Mouse (Mus musculus) limb, embryonic 14.5 days (tissue): ENCODE results near the gene Lhfpl2. TPM values are rescaled to one million over a fixed set of nuclear protein-coding genes. Genes with fewer than 3 reads are reported as not detected.
A peak's percentile ranks its signal among the peaks of the same experiment; 100 is the strongest.

Experiments used
- ATAC-seq: fragments of 200-750 bp; cut with Nextera tagmentation; 2 replicates; pipeline ENCODE4 v1.8.0; 2017; ENCODE audit warnings: low read depth, moderate number of reproducible peaks, moderate TSS enrichment; ENCODE audit not compliant: low FRiP score
- DNase-seq: peaks from one replicate; pipeline ENCODE4 v3.0.0-alpha.2; 2015; ENCODE audit warnings: low spot score
- H3K27ac ChIP-seq: fragments of 300-500 bp; sonication (generic); replicated peaks from 2 replicates; pipeline ENCODE4 v1.5.1; 2014; ENCODE audit warnings: low read depth, mild to moderate bottlenecking, low read length, moderate library complexity, mixed read lengths
- H3K27me3 ChIP-seq: fragments of 300-500 bp; sonication (generic); 2 replicates; pipeline ENCODE4 v1.6.1; 2014; ENCODE audit warnings: low read length, mixed read lengths; ENCODE audit not compliant: control insufficient read depth, insufficient read depth
- H3K36me3 ChIP-seq: fragments of 300-500 bp; sonication (generic); 2 replicates; pipeline ENCODE4 v1.6.1; 2014; ENCODE audit warnings: mild to moderate bottlenecking, low read length, moderate library complexity, mixed read lengths; ENCODE audit not compliant: control insufficient read depth, insufficient read depth
- H3K4me1 ChIP-seq: fragments of 300-500 bp; sonication (generic); 2 replicates; pipeline ENCODE4 v1.6.1; 2014; ENCODE audit warnings: antibody characterized with exemption, low read length, mixed read lengths; ENCODE audit not compliant: control insufficient read depth, insufficient read depth
- H3K4me2 ChIP-seq: fragments of 300-500 bp; sonication (generic); replicated peaks from 2 replicates; pipeline ENCODE4 v1.6.1; 2014; ENCODE audit warnings: low read depth, mild to moderate bottlenecking, low read length, moderate library complexity; ENCODE audit not compliant: severe bottlenecking
- H3K4me3 ChIP-seq: fragments of 300-500 bp; sonication (generic); replicated peaks from 2 replicates; pipeline ENCODE4 v1.5.1; 2014; ENCODE audit warnings: low read length
- H3K9ac ChIP-seq: fragments of 300-500 bp; sonication (generic); 2 replicates; pipeline ENCODE4 v1.6.1; 2014; ENCODE audit warnings: mild to moderate bottlenecking, low read depth, low read length, moderate library complexity; ENCODE audit not compliant: severe bottlenecking
- H3K9me3 ChIP-seq: fragments of 300-500 bp; sonication (generic); 2 replicates; pipeline ENCODE4 v1.6.1; 2016; ENCODE audit warnings: low read length; ENCODE audit not compliant: control insufficient read depth
- POLR2A ChIP-seq: fragments of 200-500 bp; IDR thresholded peaks from 2 replicates; pipeline ENCODE4 v1.8.0; 2012; ENCODE audit warnings: inconsistent platforms, mild to moderate bottlenecking, moderate library complexity, borderline replicate concordance; ENCODE audit not compliant: insufficient read depth, insufficient read length; ENCODE audit errors: extremely low read depth
- WGBS: fragments of 180-500 bp; shearing (Covaris S2); extraction: QIAGEN DNeasy Blood & Tissue Kit; methylation state at CpG from one replicate; pipeline ENCODE4 v1.1.7; 2014; 5-methylcytosine and 5-hydroxymethylcytosine counted together
- polyA plus RNA-seq, 2 experiments: library from polyadenylated mRNA; depleted of rRNA in 1 of 2; stranded (reverse) in 1 of 2; unstranded in 1 of 2; fragments of >200 nt; fragmentation: Nextera tagmentation in 1 of 2; extraction: Ambion mirVana in 1 of 2; gene quantifications; 2 replicates each; pipeline versions ENCODE4 v1.2.1 to v1.2.3; 2012 to 2014

Lhfpl2 gene
- polyA plus RNA-seq, 2 experiments = 60.5 to 69.4 TPM

GRCm38 (mm10) chr13:94158864-94159477 lies 101.4 kb downstream of the Lhfpl2 start:
- DNase-seq = peak; percentile 57
- no peak for TF ChIP-seq POLR2A

GRCm38 (mm10) chr13:94159478-94160220 lies 102.1 kb downstream of the Lhfpl2 start:
- ATAC-seq (no peak), DNase-seq (no peak)
- WGBS = 57% methylated on average over 7 of the region's 7 CpGs
- Histone ChIP-seq H3K4me2 (no peak overlapping the region), H3K27ac (peak overlapping the region; percentile 67), H3K27me3 (no peaks in the 10 kb centered on the region), H3K4me3 (no peak overlapping the region), H3K4me1 (peaks cover 22% of the 10 kb centered on the region), H3K9ac (no peak overlapping the region), H3K36me3 (no peaks in the 10 kb centered on the region), H3K9me3 (no peaks in the 10 kb centered on the region)
- TF ChIP-seq POLR2A = no peak

More at GRCm38 (mm10) chr13:94158864-94159477, 101.4 kb downstream of the Lhfpl2 start:
- ATAC-seq = peak; percentile 50; the same call in 1 of the 2 replicates
- no peak overlapping the region for H3K4me2 ChIP-seq
- H3K4me1 ChIP-seq = peaks cover 22% of the 10 kb centered on the region
- 29% methylated on average over 6 of the region's 6 CpGs for WGBS
- H3K9ac ChIP-seq = peak overlapping the region; percentile 21; the same call in 1 of the 2 replicates
- no peaks in the 10 kb centered on the region for H3K36me3 ChIP-seq
- H3K9me3 ChIP-seq = no peaks in the 10 kb centered on the region
- H3K27me3 ChIP-seq = no peaks in the 10 kb centered on the region
- H3K4me3 ChIP-seq = no peak overlapping the region
- peak overlapping the region; percentile 67 for H3K27ac ChIP-seq

- H3K4me1 ChIP-seq = peaks cover 7% of the 10 kb centered on the region
- H3K4me3 ChIP-seq = no peak overlapping the region
- no peaks in the 10 kb centered on the region for H3K36me3 ChIP-seq
- no peak overlapping the region for H3K9ac ChIP-seq
- DNase-seq (no peak), ATAC-seq (no peak)
- H3K9me3 ChIP-seq = no peaks in the 10 kb centered on the region
- no peaks in the 10 kb centered on the region for H3K27me3 ChIP-seq
- WGBS = 81% methylated on average over 6 of the region's 6 CpGs
- TF ChIP-seq POLR2A = no peak
- H3K4me2 ChIP-seq = no peak overlapping the region
- H3K27ac ChIP-seq = no peak overlapping the region
Observed at GRCm38 (mm10) chr13:94164501-94164900, 106.9 kb downstream of the Lhfpl2 start.

- H3K9me3 ChIP-seq = no peaks in the 10 kb centered on the region
- H3K9ac ChIP-seq = no peak overlapping the region
- H3K4me1 ChIP-seq = peaks cover under 1% of the 10 kb centered on the region; the same call in 1 of the 2 replicates
- no peak for ATAC-seq
- WGBS = 70% methylated on average over 5 of the region's 5 CpGs
- no peak for DNase-seq
- no peaks in the 10 kb centered on the region for H3K36me3 ChIP-seq
- H3K27me3 ChIP-seq = no peaks in the 10 kb centered on the region
- H3K27ac ChIP-seq = no peak overlapping the region
- TF ChIP-seq POLR2A = no peak
- no peak overlapping the region for H3K4me2 ChIP-seq
- no peak overlapping the region for H3K4me3 ChIP-seq
Observed at GRCm38 (mm10) chr13:94168319-94168718, 110.7 kb downstream of the Lhfpl2 start.

GRCm38 (mm10) chr13:94169325-94169916 lies 111.8 kb downstream of the Lhfpl2 start:
- TF ChIP-seq POLR2A = no peak
- ATAC-seq = no peak
- H3K4me1 ChIP-seq = peaks cover 10% of the 10 kb centered on the region

More at GRCm38 (mm10) chr13:94169325-94169916, 111.8 kb downstream of the Lhfpl2 start:
- Histone ChIP-seq H3K27me3 (no peaks in the 10 kb centered on the region), H3K9me3 (no peaks in the 10 kb centered on the region), H3K4me2 (no peak overlapping the region), H3K27ac (no peak overlapping the region), H3K4me3 (no peak overlapping the region), H3K9ac (no peak overlapping the region), H3K36me3 (no peaks in the 10 kb centered on the region)
- 57% methylated on average over 6 of the region's 6 CpGs for WGBS
- DNase-seq = no peak
